Mouse (Mus musculus) liver, postnatal 0 days (tissue): Measurements from ENCODE around the gene Zbtb43. TPM values are rescaled to one million over a fixed set of nuclear protein-coding genes. Genes with fewer than 3 reads are reported as not detected.
A peak's percentile ranks its signal among the peaks of the same experiment; 100 is the strongest.

Experiments used
- ATAC-seq: fragments of 200-750 bp; cut with Nextera tagmentation; 2 replicates; pipeline ENCODE4 v1.8.0; 2017; ENCODE audit warnings: mild to moderate bottlenecking, moderate library complexity
- DNase-seq: peaks from one replicate; pipeline ENCODE4 v3.0.0-alpha.2; 2016
- H3K27ac ChIP-seq: fragments of 300-500 bp; sonication (generic); 2 replicates; pipeline ENCODE4 v1.5.1; 2014; ENCODE audit warnings: antibody characterized with exemption, moderate library complexity, mild to moderate bottlenecking, low read depth
- H3K27me3 ChIP-seq: fragments of 300-500 bp; sonication (generic); 2 replicates; pipeline ENCODE4 v1.6.1; 2014; ENCODE audit warnings: low read length, control low read depth, mixed read lengths; ENCODE audit not compliant: insufficient read depth
- H3K36me3 ChIP-seq: fragments of 300-500 bp; sonication (generic); replicated peaks from 2 replicates; pipeline ENCODE4 v1.6.1; 2014; ENCODE audit warnings: mild to moderate bottlenecking, control low read depth, low read length, moderate library complexity, mixed read lengths; ENCODE audit not compliant: insufficient read depth
- H3K4me1 ChIP-seq: fragments of 300-500 bp; sonication (generic); 2 replicates; pipeline ENCODE4 v1.6.1; 2014; ENCODE audit warnings: antibody characterized with exemption, mild to moderate bottlenecking, control low read depth; ENCODE audit not compliant: insufficient read depth
- H3K4me2 ChIP-seq: fragments of 300-500 bp; sonication (generic); 2 replicates; pipeline ENCODE4 v1.6.1; 2014; ENCODE audit warnings: low read depth, mild to moderate bottlenecking, low read length, moderate library complexity, mixed read lengths
- H3K4me3 ChIP-seq: fragments of 300-500 bp; sonication (generic); 2 replicates; pipeline ENCODE4 v1.5.1; 2014; ENCODE audit warnings: low read depth, low read length
- H3K9ac ChIP-seq: fragments of 300-500 bp; sonication (generic); replicated peaks from 2 replicates; pipeline ENCODE4 v1.6.1; 2014; ENCODE audit warnings: mild to moderate bottlenecking, moderate library complexity
- H3K9me3 ChIP-seq: fragments of 300-500 bp; sonication (generic); 2 replicates; pipeline ENCODE4 v1.6.1; 2016; ENCODE audit warnings: mild to moderate bottlenecking, control low read depth, low read length, mixed read lengths
- CTCF ChIP-seq: sonication (generic); IDR thresholded peaks from 2 replicates; pipeline ENCODE4 v1.5.1; 2016; ENCODE audit warnings: antibody characterized with exemption, low read depth
- EP300 ChIP-seq: IDR thresholded peaks from 2 replicates; pipeline ENCODE4 v1.6.1; 2016; ENCODE audit warnings: antibody characterized with exemption, low read depth, mild to moderate bottlenecking
- WGBS: fragments of 180-500 bp; shearing (Covaris S2); extraction: QIAGEN DNeasy Blood & Tissue Kit; methylation state at CpG from one replicate; pipeline ENCODE4 v1.1.7; 2014; ENCODE audit not compliant: insufficient replicate concordance; 5-methylcytosine and 5-hydroxymethylcytosine counted together
- polyA plus RNA-seq: library from polyadenylated mRNA; unstranded; fragments of >200 nt; fragmentation: Nextera tagmentation; extraction: Ambion mirVana; gene quantifications from 2 replicates; pipeline ENCODE4 v1.2.1, GENCODE M21; 2015

The Zbtb43 gene
- polyA plus RNA-seq, 1 experiment from 2014 or later, result 8.0 TPM

DNA sequence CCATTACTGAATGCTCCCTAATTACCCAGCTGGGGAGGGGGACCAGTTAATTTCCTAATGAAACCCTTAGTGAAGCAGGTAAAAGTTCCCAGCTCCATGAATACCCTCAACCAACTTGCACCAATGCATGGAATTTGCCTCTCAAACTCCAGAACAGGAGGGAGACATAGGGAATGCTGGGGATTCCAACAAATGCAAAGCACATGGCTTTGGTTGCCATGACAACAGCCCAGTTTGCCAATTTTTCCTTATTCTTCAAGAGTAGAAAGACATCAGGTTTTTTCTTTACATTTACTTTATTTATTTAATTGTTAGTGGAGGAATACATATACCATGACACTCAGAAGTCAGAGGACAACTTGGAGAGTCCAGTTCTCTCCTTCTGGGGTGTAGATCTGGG is 7.6 kb upstream of the Zbtb43 start:
- no peak for DNase-seq
- TF ChIP-seq EP300 (no peak), CTCF (no peak)
- Histone ChIP-seq H3K27me3 (no peaks in the 10 kb centered on the region), H3K27ac (no peak overlapping the region), H3K9ac (no peak overlapping the region), H3K4me3 (no peak overlapping the region), H3K36me3 (no peaks in the 10 kb centered on the region), H3K9me3 (no peaks in the 10 kb centered on the region), H3K4me2 (no peak overlapping the region), H3K4me1 (no peaks in the 10 kb centered on the region)
- ATAC-seq, result no peak

GRCm38 (mm10) chr2:33467546-33468465 is 553 bp downstream of the Zbtb43 start:
- 4% methylated on average over 45 of the region's 57 CpGs for WGBS
- Histone ChIP-seq H3K27ac (peak overlapping the region; percentile 98), H3K4me3 (peak overlapping the region; percentile 97)

GRCm38 (mm10) chr2:33465966-33466365 is 2.4 kb downstream of the Zbtb43 start:
- no peaks in the 10 kb centered on the region for H3K27me3 ChIP-seq
- TF ChIP-seq CTCF (no peak), EP300 (no peak)
- 76% methylated on average over 4 of the region's 4 CpGs for WGBS
- ATAC-seq (0 out of 2 replicates have a peak, but pooled peaks have one; percentile 1), DNase-seq (no peak)
- no peak overlapping the region; the same call in 1 of the 2 replicates for H3K4me2 ChIP-seq
- peak overlapping the region; percentile 18; the same call in 1 of the 2 replicates for H3K27ac ChIP-seq
- peaks cover 14% of the 10 kb centered on the region for H3K4me1 ChIP-seq
- H3K36me3 ChIP-seq, result peaks cover 15% of the 10 kb centered on the region
- no peak overlapping the region for H3K4me3 ChIP-seq
- H3K9me3 ChIP-seq, result no peaks in the 10 kb centered on the region
- no peak overlapping the region for H3K9ac ChIP-seq

More at GRCm38 (mm10) chr2:33467546-33468465, 553 bp downstream of the Zbtb43 start:
- peak; percentile 70 for ATAC-seq
- Histone ChIP-seq H3K36me3 (0 out of 2 replicates have a peak, but pooled peaks cover 7% of the 10 kb centered on the region), H3K9me3 (no peaks in the 10 kb centered on the region), H3K9ac (peak overlapping the region; percentile 98), H3K27me3 (no peaks in the 10 kb centered on the region), H3K4me2 (peak overlapping the region; percentile 90), H3K4me1 (peaks cover 14% of the 10 kb centered on the region)
- DNase-seq, result peak; percentile 44
- TF ChIP-seq EP300 (no peak), CTCF (no peak)

- no peak for DNase-seq
- WGBS, result 79% methylated on average over 5 of the region's 5 CpGs
- ATAC-seq, result no peak
- H3K9me3 ChIP-seq, result no peaks in the 10 kb centered on the region
- H3K4me2 ChIP-seq, result no peak overlapping the region
- H3K27ac ChIP-seq, result no peak overlapping the region
- H3K4me3 ChIP-seq, result no peak overlapping the region
- TF ChIP-seq CTCF, result no peak
- TF ChIP-seq EP300, result no peak
- no peak overlapping the region for H3K9ac ChIP-seq
- H3K4me1 ChIP-seq, result peaks cover 14% of the 10 kb centered on the region
- H3K27me3 ChIP-seq, result no peaks in the 10 kb centered on the region
- peaks cover 22% of the 10 kb centered on the region for H3K36me3 ChIP-seq
Observed at GRCm38 (mm10) chr2:33465215-33465614, 3.1 kb downstream of the Zbtb43 start.

GRCm38 (mm10) chr2:33462066-33462465 is 6.3 kb downstream of the Zbtb43 start:
- Histone ChIP-seq H3K4me2 (no peak overlapping the region), H3K9me3 (no peaks in the 10 kb centered on the region), H3K27ac (no peak overlapping the region), H3K27me3 (no peaks in the 10 kb centered on the region), H3K36me3 (peaks cover 35% of the 10 kb centered on the region), H3K4me3 (no peak overlapping the region), H3K4me1 (peaks cover 8% of the 10 kb centered on the region), H3K9ac (no peak overlapping the region)
- no peak for TF ChIP-seq CTCF
- TF ChIP-seq EP300, result no peak
- ATAC-seq (no peak), DNase-seq (no peak)
- WGBS, result 73% methylated on average over 7 of the region's 7 CpGs

GRCm38 (mm10) chr2:33461066-33461465 is 7.3 kb downstream of the Zbtb43 start:
- Histone ChIP-seq H3K36me3 (peaks cover 35% of the 10 kb centered on the region), H3K9me3 (no peaks in the 10 kb centered on the region), H3K27me3 (no peaks in the 10 kb centered on the region), H3K9ac (no peak overlapping the region), H3K27ac (no peak overlapping the region), H3K4me3 (no peak overlapping the region), H3K4me2 (no peak overlapping the region), H3K4me1 (0 out of 2 replicates have a peak, but pooled peaks cover under 1% of the 10 kb centered on the region)
- TF ChIP-seq EP300, result no peak
- WGBS, result 79% methylated on average over 1 of the region's 1 CpGs
- ATAC-seq (no peak), DNase-seq (no peak)
